ENCODE assay signal across 8 mouse cellular contexts in the genomic region with DNA sequence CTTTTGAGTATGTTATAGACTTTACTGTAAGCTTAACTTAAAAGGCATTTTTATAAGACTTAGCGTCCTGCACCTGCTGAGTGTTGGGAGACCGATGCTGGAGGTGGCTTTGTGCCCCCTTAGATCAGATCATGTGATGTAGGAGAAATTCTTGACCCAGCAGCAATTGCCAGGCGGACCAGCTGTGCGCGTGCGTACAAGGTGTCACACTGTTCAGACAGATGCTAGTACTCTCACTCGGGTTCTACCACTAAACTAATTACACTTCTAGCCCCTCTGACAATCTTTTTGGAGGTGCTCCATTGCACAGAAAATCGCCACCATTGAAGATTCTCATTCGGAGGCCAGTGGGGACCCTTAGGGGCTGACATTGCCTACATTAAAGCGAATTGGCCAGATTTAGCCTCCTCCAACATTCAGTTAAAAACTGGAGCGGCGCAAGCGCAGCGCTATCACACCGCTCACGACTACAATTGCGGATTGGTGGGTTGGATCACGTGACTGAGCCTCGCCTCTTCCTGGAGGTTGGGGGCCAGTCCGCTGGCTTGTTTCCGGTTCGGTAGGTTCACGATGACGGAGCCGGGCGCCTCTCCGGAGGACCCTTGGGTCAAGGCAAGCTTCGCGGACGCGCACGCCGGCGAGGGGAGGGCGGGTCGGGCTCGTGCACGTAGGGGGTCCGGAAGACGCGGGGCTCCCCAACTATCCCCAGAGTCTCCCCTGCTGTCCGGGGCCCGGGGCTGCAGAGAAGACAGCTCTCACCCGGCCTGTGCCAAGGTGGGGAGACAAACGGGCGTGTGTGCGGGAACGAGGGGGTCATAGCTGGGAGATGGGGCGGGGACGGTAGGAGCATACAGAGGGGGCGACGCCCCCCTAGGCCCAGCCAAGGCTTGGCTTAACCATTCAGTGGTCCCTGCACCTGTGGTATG. TPM values are rescaled to one million over a fixed set of nuclear protein-coding genes. Genes with fewer than 3 reads are reported as not detected.
A peak's percentile ranks its signal among the peaks of the same experiment; 100 is the strongest.
DNase-seq lines count a peak whose midpoint lies in the region; ATAC-seq and TF ChIP-seq lines count a peak whose summit lies in the region.

Gene Mlx (plus strand): TSS at position 522 of the 926 bp plus-strand sequence.

- peaks cover 36% of the 10 kb centered on the region for H3K36me3 ChIP-seq in hindbrain, postnatal 0 days (ENCODE audit: insufficient read depth, low read length)

- no peaks in the 10 kb centered on the region for H3K9me3 ChIP-seq in hindbrain, postnatal 0 days (ENCODE audit: low read length)

- H3K4me2 ChIP-seq in hindbrain, postnatal 0 days (ENCODE audit: low read depth, low read length), result peak within 1 kb of the TSS; percentile 98

- no peaks in the 10 kb centered on the region for H3K27me3 ChIP-seq in hindbrain, postnatal 0 days (ENCODE audit: insufficient read depth, low read length)

- H3K4me1 ChIP-seq in hindbrain, postnatal 0 days (ENCODE audit: insufficient read depth, low read length), result peaks cover 25% of the 10 kb centered on the region

- peak within 1 kb of the TSS; percentile 92 for H3K9ac ChIP-seq in hindbrain, postnatal 0 days (replicated peaks; ENCODE audit: low read length)

- 1% methylated on average over 52 of the region's 52 CpGs for WGBS in hindbrain, postnatal 0 days

- H3K4me3 ChIP-seq in gastrocnemius, adult 2 months, result peak within 1 kb of the TSS; percentile 84
- peak within 1 kb of the TSS; percentile 75 for H3K4me3 ChIP-seq in hindbrain, postnatal 0 days (ENCODE audit: low read length)
- H3K4me3 ChIP-seq in left cerebral cortex, adult 2 months, result peak within 1 kb of the TSS; percentile 91

- peak; percentile 85 for DNase-seq in WW6 (ENCODE audit: low read depth, low spot score)
- peak; percentile 76 to 87 for DNase-seq in cerebellum, postnatal 4 days (ENCODE audit: low spot score in 2 of 2)
- DNase-seq in gastrocnemius, adult 2 months, result peak; percentile 93
- DNase-seq in hindbrain, postnatal 0 days (ENCODE audit: low spot score), result peak; percentile 97
- DNase-seq in left cerebral cortex, adult 2 months (ENCODE audit: extremely low spot score in 1 of 2, low spot score in 2 of 2), result peak; percentile 89 to 90
- DNase-seq in right cerebral cortex, adult 2 months (ENCODE audit: low spot score in 2 of 2), result peak; percentile 94 to 95
- peak; percentile 93 for DNase-seq in urinary bladder, postnatal 14 days (ENCODE audit: low spot score)

- TF ChIP-seq CTCF in gastrocnemius, adult 2 months (IDR thresholded peaks at IDR 0.05), result no peak
- no peak for TF ChIP-seq CTCF in hindbrain, postnatal 0 days (IDR thresholded peaks at IDR 0.05; ENCODE audit: low read depth)
- no peak for TF ChIP-seq CTCF in left cerebral cortex, adult 2 months (IDR thresholded peaks at IDR 0.05)

- intact Hi-C loops in gastrocnemius, adult 2 months (cut with DNase I), result no loop called here
- intact Hi-C loops in left cerebral cortex, adult 2 months (cut with DNase I), result no loop called here

- peak within 1 kb of the TSS; percentile 93 for H3K27ac ChIP-seq in gastrocnemius, adult 2 months
- H3K27ac ChIP-seq in hindbrain, postnatal 0 days, result peak within 1 kb of the TSS; percentile 91
- H3K27ac ChIP-seq in left cerebral cortex, adult 2 months, result peak within 1 kb of the TSS; percentile 89

- peak; percentile 86 for ATAC-seq in hindbrain, postnatal 0 days
- peak; percentile 70 for ATAC-seq in megakaryocyte, adult 5-6 weeks (ENCODE audit: poor library complexity, severe bottlenecking)

RNA-seq across cellular contexts. Expression of gene Mlx, which starts in this region (rescaled TPM):
- total RNA-seq in gastrocnemius, adult 2 months (2021), result 10 to 100 TPM; 12.5 to 14.4 TPM
- 42.2 and 75.2 TPM in 2 replicates for total RNA-seq in hindbrain, postnatal 0 days (2014; rRNA removed)
- polyA plus RNA-seq in hindbrain, postnatal 0 days (2015; fragmentation: Nextera tagmentation; extraction: Ambion mirVana), result 58.3 and 61.0 TPM in 2 replicates
- total RNA-seq in left cerebral cortex, adult 2 months (2021), result 10 to 100 TPM; 41.1 to 44.7 TPM
- total RNA-seq in megakaryocyte, adult 5-6 weeks (2015), result 62.7 and 64.8 TPM in 2 replicates
- 79.3 and 96.0 TPM in 2 replicates for total RNA-seq in megakaryocyte, adult 5-6 weeks (2017)

Comparison
In these comparisons a context has a peak if more than half of its experiments do, and no peak if none do; other contexts are left out.
1. Peak in every context shown above with its lines: DNase-seq, ATAC-seq, H3K4me3 ChIP-seq and H3K27ac ChIP-seq.